Mouse (Mus musculus): ENCODE results near the gene Gm36864.

The Gm36864 gene

DNA sequence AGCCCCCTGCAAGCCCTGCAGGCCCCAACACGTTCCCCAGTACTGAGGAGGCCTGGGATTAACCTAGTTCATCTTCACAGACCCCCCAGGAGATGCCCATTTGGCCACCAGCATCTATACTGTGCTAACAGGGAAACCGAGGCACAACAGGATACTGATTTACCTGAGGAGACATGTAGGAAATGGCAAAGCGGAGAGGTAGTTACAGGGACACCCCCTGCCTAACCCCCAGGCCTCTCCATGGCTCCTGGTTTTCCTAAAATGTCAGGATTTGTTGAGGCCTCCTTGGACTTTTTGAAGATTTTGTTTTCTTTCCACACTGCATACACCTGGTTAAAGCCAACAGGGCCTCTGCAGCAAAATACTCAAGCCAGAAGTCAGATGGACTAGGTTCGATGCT, 21.3 kb downstream of the Gm36864 start, which contains the start of gene Acp4:
Gene Acp4, minus strand, starts transcription at position 101 of the 400 bp plus-strand sequence.
- no peak for DNase-seq (ENCODE audit: low read depth, low spot score)

DNA sequence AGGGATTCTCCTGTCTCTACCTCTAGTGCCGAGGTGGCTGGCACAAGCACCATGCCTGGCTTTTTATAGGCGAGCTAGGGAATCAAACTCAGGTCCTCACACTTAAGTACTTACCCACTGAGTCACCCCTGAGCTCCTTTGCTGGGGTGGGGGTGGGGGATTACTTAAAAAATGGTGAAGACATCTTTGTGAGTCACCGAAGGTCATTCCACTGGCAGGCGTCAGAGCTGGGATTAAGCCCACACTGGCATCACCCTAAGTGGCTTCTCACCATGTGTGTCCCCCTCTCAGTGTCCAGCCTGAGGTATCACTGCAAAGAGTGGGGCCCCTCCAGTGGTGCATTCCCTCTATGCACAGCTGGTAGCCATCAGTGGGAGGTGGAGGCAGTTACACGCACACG, 24.4 kb downstream of the Gm36864 start:
- no peak for DNase-seq (ENCODE audit: low read depth, low spot score)

DNA sequence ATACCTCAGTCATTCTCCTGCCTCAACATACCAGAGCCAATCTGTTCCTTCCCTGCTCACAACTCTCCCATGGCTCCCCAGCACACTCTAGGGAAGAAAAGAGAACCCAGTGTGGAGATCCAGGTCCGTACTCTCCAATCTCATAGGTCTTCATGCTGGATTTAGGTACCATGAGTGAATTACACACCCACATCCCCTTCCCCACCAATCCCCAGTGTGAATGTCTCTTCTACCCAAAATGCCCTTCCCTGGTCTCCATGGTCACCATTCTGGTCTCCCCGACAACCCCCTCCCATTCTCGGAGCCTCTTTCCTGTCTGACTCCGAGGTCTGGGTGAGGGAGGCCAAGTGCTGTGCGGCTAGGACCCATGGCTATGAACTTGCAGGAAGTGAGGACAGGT, 25.2 kb downstream of the Gm36864 start, which contains the start of gene Gm15517:
Gene Gm15517, plus strand, starts transcription at position 301 of the 400 bp plus-strand sequence.
- DNase-seq (ENCODE audit: low read depth, low spot score): no peak

DNA sequence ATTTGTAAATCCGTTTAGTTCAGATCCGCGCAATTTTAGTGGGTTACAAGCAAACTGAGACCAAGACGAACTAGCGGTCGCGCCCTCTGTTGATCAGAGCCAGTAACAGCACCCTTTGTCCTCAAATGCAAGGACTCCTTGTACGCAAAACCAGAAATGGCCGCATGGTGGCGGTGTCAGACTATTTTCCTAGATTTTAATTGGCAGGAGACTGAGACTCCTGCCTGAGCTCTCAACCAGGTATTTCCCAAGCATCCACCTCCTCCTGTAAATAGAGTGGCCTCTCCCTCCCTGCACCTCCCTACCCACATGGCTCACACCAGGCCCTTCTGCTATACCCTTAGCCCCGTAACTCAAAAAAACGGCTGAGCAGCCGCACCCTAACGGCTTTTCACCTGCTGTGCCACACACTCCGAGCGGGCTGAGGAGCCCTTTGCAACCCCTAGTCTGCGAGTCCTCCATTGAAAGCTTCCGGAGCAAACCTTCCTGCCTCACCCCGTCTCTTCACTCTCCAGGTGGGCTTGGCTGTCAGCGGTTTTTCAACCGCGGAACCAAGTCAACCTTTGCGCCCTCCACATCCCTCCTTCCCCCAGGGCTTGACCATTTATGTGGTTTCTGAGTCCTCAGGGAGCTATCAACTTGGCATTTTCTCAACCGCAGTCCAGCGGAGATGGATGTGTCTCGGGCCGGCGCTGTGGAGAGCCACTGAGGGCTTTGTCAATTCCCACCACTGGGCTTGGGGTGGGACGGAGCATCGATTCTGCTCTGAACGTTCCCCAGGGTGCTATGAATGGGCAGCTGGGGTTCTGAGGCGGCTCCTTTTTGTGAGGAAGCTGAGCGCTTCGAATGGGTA, 27.0 kb downstream of the Gm36864 start:
- peak; percentile 95 for DNase-seq (ENCODE audit: low read depth, low spot score)

DNA sequence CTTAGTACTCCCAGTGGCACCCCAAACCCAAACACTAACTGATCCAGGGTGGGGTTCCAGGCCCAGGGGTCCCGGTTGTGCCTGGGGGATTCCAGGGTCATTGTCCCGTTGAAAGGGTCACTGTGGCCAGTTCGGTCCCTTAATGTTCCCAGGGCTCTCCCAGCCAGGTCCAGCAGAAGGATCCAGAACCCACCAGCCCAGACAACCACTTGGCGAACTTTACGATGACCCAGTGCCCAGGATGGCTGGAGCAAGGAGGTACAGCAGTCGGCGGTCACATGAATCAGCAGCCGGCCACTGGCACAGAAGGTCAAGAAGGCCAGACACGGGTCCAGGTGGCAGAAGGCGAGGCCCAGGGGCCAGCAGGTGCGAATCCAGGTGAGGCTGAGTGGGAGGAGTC, 32.1 kb downstream of the Gm36864 start:
- DNase-seq (ENCODE audit: low read depth, low spot score): no peak

DNA sequence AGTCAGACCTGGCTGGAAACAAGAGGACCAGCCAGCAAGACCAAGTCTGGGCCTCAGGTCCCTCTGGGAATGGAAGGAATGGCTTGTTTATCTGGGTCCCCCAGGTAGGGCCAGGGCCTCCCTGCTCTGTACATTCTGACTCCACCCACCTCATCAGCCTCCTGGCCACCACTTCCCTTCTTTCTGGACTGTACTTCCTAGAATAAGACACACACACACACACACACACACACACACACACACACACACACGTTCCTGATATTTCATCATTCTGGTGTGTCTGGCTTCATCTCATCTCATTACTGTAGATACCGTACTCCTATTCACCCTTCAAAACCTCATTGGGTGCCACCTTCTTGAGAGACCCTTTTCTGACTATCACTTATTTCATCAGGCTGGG, 33.4 kb downstream of the Gm36864 start:
- DNase-seq (ENCODE audit: low read depth, low spot score): no peak

DNA sequence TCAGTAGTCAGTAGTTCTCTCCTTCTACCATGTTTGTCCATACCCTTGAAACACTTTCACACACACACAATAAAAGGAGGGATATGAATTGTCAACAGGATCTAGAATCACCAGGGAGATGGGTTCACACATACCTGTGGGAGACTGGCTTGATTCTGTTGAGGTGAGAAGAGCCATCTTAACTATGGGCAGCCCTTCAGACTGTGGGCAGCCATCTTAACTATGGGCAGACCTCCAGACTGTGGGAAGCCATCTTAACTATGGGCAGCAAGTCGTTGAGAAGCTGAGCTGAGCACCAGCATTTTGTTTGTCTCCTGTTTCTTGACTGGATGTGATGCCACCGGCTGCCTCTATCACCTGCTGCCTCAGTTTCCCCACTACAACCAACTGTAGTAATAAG, 35.3 kb downstream of the Gm36864 start:
- no peak for DNase-seq (ENCODE audit: low read depth, low spot score)

DNA sequence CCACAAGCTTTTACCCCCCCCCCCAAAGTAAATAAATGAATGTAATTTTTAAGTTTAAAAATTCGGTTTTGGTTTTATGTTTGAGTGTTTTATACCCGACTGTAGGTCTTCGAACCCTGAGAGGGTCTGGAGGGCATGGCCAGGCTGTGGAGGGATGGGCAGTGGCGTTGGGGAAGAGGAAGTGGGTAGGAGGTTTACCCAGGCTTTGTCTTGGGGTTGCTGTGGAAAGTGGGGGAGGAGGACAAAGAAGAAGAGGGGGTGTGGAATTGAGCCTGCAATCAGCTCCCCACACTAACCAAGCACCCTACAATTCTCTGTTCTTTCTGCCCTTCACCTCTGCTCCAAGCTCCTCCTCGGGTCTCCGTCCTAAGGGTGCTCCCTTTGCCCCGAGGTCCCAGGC, 36.6 kb downstream of the Gm36864 start:
- no peak for DNase-seq (ENCODE audit: low read depth, low spot score)

DNA sequence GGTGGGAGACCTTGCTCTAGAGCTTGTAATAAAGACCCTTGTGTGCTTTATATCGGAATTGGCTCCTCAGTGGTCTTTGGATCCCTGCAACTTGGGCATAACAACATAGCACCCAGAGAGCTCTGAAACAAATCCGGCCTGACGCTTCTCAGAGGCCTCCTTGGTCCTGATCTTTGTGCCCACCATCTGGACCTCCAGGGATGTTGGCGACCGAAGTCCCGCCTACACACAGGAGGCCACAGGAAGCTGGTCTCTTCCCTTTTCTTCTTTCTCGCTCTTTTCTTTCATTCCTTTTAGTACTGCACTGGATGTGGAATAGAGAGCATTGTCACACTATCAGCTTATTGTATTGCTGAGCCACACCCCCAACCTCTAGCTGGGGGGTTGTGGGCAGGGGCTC, 37.5 kb downstream of the Gm36864 start:
- no peak for DNase-seq (ENCODE audit: low read depth, low spot score)

DNA sequence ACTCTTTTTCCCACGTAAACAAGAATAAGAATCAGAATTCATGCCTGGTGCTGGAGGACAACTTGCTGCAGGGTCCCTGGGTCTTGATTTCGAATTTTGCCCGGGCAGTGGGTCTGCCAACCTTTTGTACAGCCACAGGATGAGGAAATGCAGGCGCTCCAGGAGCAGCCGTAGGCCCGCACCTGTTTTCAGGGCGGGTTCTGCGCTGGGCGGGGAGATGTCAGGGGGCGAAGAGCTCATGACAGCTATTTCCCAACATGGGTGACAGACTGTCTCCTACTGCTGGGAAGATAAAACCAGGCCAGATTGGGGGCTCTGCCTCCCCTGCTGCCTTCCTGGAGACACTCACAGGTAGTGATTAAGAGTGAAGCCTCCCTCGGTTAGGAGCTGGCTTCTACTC, 38.1 kb downstream of the Gm36864 start:
- DNase-seq (ENCODE audit: low read depth, low spot score): no peak

DNA sequence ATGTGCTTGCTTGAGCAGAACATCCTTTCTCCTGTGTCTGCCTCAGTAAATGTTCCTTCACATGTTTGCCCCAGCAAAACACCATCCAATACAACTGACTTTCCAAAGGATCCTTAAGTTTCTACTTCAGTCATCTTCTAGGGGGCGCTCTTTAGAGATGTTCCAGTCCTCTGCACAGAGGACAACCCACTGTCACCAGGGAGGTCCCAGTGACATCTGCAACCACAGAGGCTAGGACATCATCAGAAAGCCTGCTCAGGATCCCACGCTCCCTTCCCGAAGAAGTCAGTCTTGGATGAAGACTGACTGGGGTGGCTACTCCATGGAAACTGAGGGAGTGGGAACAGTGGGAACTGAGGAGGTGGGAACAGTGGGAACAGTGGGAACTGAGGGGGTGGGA, 39.6 kb downstream of the Gm36864 start:
- DNase-seq (ENCODE audit: low read depth, low spot score): no peak

DNA sequence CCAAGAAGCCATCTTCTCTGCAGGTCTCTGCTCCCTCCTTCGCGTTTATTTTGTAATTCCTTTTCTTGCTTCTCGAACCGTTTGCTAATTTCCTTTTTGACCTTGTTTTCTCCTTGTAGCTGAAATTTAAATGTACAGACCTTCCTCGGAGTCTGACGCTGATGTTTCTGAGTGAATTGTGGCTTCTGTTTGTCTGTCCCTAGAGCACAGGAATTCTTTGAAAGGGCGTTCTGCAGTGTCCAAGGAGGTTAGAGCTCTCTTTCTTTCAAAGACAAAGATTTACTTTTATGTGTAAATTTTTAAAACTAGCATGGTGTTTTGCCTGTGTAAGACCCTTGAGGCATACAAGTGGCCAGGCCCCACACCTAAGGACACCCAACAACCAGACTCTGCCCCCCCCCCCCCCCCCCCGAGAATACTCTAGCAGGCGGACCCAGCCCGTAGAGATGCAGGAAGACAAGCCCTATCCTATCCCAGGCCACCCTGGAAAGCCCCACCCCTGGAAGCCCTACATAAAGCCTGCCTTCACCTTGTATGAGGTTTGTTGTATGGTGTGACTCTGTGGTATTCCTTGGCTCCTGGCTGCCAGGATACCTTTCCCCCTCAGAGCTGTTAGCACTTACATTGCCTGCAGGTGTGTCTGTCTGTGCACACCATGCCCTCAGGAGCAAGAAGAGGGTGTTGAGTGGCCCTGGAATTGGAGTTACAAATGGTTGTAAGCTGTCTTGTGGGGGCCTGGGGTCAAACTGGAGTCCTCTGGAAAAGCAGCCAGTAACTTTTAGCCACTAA, 40.7 kb downstream of the Gm36864 start:
- DNase-seq (ENCODE audit: low read depth, low spot score): no peak

DNA sequence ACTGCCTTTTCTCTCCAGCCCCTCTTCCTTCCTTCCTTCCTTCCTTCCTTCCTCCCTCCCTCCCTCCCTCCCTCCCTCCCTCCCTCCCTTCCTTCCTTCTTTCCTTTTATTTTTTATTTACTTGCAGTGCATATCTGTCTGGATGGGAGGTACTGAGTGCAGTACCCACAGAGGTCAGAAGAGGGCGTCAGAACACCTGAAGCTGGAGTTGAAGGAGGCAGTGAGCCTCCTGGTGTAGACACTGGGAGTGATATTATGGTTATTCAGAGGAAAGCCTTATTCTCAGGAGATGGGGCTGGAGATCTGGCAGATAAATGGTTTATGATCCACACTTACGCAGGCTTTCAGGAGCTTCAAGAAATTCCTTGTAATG, 41.3 kb downstream of the Gm36864 start:
- DNase-seq (ENCODE audit: low read depth, low spot score): peak; percentile 36

DNA sequence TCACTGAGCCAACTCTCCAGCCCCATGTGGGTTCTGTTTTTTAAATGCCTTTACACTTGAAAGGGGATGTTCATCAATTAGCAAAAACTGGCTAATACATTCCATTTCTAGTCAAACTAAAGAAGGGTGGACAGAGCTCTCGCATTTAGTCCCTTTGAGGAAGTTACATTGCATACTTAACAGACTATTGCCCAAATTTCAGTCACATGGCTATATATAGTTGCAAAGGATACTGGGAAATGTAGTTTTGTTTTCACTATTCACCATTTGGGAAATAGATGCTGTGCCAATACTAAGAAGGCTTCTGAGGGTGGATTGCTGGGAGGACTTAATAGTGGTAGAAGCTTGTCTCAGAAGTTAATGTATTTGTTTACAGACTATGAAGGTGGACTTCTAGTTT, 45.0 kb downstream of the Gm36864 start:
- DNase-seq (ENCODE audit: low read depth, low spot score): no peak

DNA sequence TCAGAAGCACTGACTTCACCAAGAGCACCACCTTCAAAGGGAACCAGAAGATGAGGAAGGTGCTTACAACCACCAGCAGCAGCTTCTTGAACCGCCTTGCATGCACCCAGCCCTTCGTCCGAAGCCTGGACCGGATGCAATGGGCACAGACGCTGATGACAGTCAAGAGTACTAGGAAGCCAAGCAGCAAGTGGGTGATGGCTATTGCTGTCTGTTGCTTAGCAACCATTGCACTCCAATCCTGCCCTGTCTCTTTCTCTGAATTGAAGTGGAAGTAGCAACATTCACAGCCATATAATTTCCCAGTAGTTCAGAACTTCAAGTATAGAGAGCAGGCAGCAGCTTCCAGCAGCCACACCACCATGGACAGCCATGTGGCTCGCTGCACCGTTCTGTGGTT, 45.6 kb downstream of the Gm36864 start:
- no peak for DNase-seq (ENCODE audit: low read depth, low spot score)

DNA sequence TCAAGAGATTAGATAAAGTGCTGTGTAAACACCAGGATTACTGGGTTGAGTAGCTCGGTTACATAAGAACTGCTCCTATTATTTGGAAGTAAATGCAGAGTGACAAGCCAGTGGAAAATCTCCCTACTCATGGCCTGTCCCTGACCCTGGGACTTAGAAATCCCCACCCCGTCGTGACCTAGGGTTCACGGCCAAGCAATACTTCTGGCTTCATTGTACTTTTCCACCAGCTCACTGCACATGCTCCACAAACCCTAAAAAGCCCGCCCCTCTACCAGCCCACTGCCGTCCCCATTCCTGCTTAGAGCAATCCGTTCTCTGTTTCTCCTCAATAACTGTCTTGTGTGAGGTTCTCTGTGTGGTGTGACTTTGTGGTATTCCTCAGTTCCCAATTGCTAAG, 51.8 kb downstream of the Gm36864 start:
- no peak for DNase-seq (ENCODE audit: low read depth, low spot score)

DNA sequence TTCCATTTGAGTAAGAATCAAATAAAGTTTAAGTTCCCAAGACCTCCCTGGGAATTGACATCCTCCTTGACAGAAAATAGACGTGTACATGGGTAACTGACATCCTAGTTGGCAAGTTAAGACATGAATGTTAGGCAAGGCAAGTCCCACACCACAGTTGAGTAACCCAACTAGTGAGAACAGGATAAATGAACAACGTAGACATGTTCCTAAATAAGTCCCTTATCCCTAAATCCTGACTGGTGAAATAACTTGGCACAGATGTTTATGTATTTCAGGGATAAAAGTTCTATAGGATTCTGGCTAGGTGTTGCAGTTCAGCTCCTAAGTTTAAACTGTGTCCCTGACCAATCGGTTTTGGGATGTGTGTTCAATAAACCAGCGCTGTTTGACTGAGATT, 55.0 kb downstream of the Gm36864 start:
- no peak for DNase-seq (ENCODE audit: low read depth, low spot score)

DNA sequence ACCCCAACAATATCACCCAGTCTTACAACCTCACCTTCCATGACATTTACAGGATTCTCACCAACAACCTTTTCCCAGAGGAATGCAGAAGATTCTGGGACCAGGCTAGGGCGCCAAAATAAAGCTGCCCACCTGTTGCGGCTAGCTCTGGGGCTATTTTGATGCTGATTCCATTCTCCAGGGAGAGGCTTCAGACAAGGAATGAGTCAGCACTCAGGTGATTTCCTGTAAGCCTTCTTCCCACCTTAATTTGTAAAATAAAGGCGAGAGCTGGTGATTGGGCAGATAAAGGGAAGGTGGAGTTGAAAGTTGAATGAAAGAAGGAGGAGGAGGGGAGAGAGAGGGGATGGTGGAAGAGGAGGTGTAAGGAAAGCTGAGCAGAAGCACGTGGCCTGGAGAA, 55.4 kb downstream of the Gm36864 start:
- DNase-seq (ENCODE audit: low read depth, low spot score): no peak
